10 mouse cellular contexts compared by ENCODE assay signal in genomic region chr17:80825971-80826730, GRCm38 (mm10).
DNase-seq lines count a peak whose midpoint lies in the region; ATAC-seq and TF ChIP-seq lines count a peak whose summit lies in the region.
"Had no signal": no experiment of that assay in that cellular context is flagged by ENCODE, and none has a peak within 500 bp of the region (broad histone marks: within the 10 kb centered on the region; RNA-seq: fewer than 3 reads in every experiment).

No protein-coding gene starts in this region.

- 22% methylated on average over 12 of the region's 12 CpGs for WGBS in heart, embryonic 16.5 days
- 61% methylated on average over 12 of the region's 12 CpGs for WGBS in limb, embryonic 10.5 days
- 45% methylated on average over 12 of the region's 12 CpGs for WGBS in thymus, adult 2 months

- H3K4me2 ChIP-seq in heart, embryonic 16.5 days (ENCODE audit: low read depth, low read length): peak overlapping the region; percentile 40

- peak overlapping the region; percentile 48 for H3K9ac ChIP-seq in heart, embryonic 16.5 days (ENCODE audit: low read length)

- no peaks in the 10 kb centered on the region for H3K27me3 ChIP-seq in heart, embryonic 16.5 days (ENCODE audit: control insufficient read depth, insufficient read depth, low read length)
- no peaks in the 10 kb centered on the region for H3K27me3 ChIP-seq in limb, embryonic 10.5 days (ENCODE audit: low read depth, poor library complexity, severe bottlenecking)
- H3K27me3 ChIP-seq in thymus, adult 2 months (ENCODE audit: control insufficient read depth, insufficient read depth, low read length): no peaks in the 10 kb centered on the region

- intact Hi-C loops in left cerebral cortex, postnatal 4 days (cut with DNase I): no loop called here

- DNase-seq in ovary, postnatal 36 days (ENCODE audit: low spot score): peak; percentile 15
- DNase-seq in ovary, adult 18-20 months (ENCODE audit: low spot score): no peak
- DNase-seq in limb, embryonic 10.5 days (ENCODE audit: low spot score): peak; percentile 57
- DNase-seq in thymus, adult 2 months: no peak
- no peak for DNase-seq in left cerebral cortex, postnatal 4 days
- DNase-seq in thymus, adult 18-20 months: no peak

- peaks cover 20% of the 10 kb centered on the region for H3K4me1 ChIP-seq in heart, embryonic 16.5 days (ENCODE audit: control insufficient read depth, insufficient read depth, low read length)
- H3K4me1 ChIP-seq in limb, embryonic 10.5 days: peaks cover 32% of the 10 kb centered on the region
- H3K4me1 ChIP-seq in thymus, adult 2 months (replicated peaks; ENCODE audit: control insufficient read depth, insufficient read depth, low read length): peaks cover 9% of the 10 kb centered on the region

- no peak overlapping the region for H3K4me3 ChIP-seq in heart, embryonic 16.5 days (ENCODE audit: low read length)
- no peak overlapping the region for H3K4me3 ChIP-seq in limb, embryonic 10.5 days
- no peak overlapping the region for H3K4me3 ChIP-seq in thymus, adult 2 months (ENCODE audit: control insufficient read depth, insufficient read depth, low read length)
- H3K4me3 ChIP-seq: erythroblast, embryonic 14.5 days had no signal

- H3K9me3 ChIP-seq in heart, embryonic 16.5 days (replicated peaks; ENCODE audit: control insufficient read depth, low read length): no peaks in the 10 kb centered on the region
- H3K9me3 ChIP-seq in limb, embryonic 10.5 days (replicated peaks): no peaks in the 10 kb centered on the region

- TF ChIP-seq CTCF in thymus, adult 2 months (IDR thresholded peaks at IDR 0.05; ENCODE audit: borderline replicate concordance, control insufficient read depth, extremely low read depth, insufficient read depth, low read length, poor library complexity): no peak

- TF ChIP-seq POLR2A in thymus, adult 2 months (IDR thresholded peaks at IDR 0.05; ENCODE audit: control insufficient read depth, extremely low read depth, insufficient read depth, low read length, poor library complexity): no peak

- H3K27ac ChIP-seq in heart, embryonic 16.5 days (ENCODE audit: low read length): peak overlapping the region; percentile 86
- peak overlapping the region; percentile 86 for H3K27ac ChIP-seq in limb, embryonic 10.5 days
- no peak overlapping the region for H3K27ac ChIP-seq in thymus, adult 2 months (ENCODE audit: control insufficient read depth, insufficient read depth, low read length)

- ATAC-seq in heart, embryonic 16.5 days (replicated peaks; ENCODE audit: extremely low read depth, insufficient read depth, low FRiP score): peak; percentile 88
- no peak for ATAC-seq in megakaryocyte-erythroid progenitor cell, adult 5-6 weeks (replicated peaks; ENCODE audit: low FRiP score, low TSS enrichment, poor library complexity, severe bottlenecking)
- ATAC-seq: midbrain, embryonic 16.5 days had no signal

- no peaks in the 10 kb centered on the region for H3K36me3 ChIP-seq in heart, embryonic 16.5 days (ENCODE audit: control insufficient read depth, insufficient read depth)
- no peaks in the 10 kb centered on the region for H3K36me3 ChIP-seq in limb, embryonic 10.5 days
- H3K36me3 ChIP-seq in thymus, adult 2 months (ENCODE audit: control insufficient read depth, insufficient read depth, low read length): no peaks in the 10 kb centered on the region

Comparison
In these comparisons a context has a peak if more than half of its experiments do, and no peak if none do; other contexts are left out.
1. DNase-seq: peak in ovary, postnatal 36 days (single experiment) and limb, embryonic 10.5 days (single experiment); none in ovary, adult 18-20 months (single experiment), thymus, adult 2 months (single experiment), left cerebral cortex, postnatal 4 days (single experiment) and thymus, adult 18-20 months (0 of 2).